Mouse (Mus musculus) gastrocnemius, adult 18-20 months (tissue): Measurements from ENCODE around the gene Gpr162. TPM values are rescaled to one million over a fixed set of nuclear protein-coding genes. Genes with fewer than 3 reads are reported as not detected.
"Not testable (repeated sequence)": the region's sequence is repeated elsewhere in the genome, so short reads cannot be mapped to it uniquely, and the experiment has no call there.

ENCODE experiments used
- DNase-seq: peaks from one replicate; pipeline ENCODE4 v3.0.0; 2021; ENCODE audit warnings: low spot score
- total RNA-seq, 2 experiments: library from RNA; stranded (reverse); gene quantifications; 2 replicates each; pipeline ENCODE4 v1.2.3; 2021

Gene Gpr162
- total RNA-seq, 2 experiments from 2014 or later = 0.09 to 0.21 TPM

DNA sequence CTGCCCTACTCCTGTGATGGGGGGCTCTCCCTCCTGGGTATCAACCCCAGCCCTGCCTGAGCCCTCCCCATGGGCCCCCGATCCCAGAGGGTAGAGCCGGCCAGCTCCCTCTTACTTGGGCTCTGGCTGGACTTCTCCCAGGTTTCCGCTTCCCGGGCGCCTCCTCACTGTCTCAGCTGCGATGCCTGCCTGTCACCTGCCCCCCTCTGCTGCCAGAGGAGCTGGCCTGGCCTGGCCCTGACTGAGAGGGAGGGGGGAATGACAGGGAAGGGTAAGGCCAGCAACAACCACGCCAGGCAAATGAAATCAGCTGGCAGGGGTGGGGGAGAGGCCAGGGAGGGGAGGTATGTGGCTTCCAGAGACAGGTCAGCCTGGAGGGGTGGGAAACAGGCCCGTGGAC, 24.0 kb downstream of the Gpr162 start:
- peak; percentile 65 for DNase-seq

DNA sequence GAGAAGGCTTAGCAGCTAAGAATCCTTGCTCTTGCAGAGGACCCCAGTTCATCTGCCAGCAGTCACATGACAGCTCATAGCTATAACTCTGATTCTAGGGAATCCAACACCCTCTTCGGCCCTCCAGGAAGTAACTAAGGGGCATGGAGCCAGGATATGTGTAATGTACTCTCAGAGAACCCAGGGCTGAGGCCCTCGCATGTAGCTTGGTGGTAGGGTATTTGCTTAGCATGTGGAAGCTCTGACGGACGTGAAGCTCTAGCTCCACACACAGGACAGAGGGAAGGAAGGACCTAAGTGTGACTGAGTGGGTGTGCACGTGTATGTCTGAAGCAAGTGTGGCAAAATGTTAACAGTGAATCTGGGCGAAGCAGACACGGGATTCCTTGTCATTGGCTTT, 27.4 kb downstream of the Gpr162 start:
- no peak for DNase-seq

DNA sequence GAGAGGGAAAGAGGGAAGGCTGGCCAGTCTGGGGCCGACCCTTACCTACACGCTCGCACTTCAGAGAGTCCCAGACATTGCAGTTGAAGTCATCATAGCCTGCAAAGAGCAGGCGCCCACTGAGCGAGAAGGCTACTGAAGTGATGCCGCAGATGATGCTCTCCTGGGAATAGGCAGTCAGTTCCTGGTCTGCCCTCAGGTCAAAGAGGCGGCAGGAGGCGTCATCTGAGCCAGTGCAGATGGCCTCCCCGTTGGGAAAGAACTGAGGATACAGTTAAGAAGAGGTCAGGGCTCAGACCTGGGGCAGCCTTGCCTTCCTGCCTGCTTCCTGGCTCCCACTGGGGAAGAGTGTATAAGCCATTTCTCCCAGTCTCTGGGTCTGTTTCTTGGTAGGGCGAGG, 28.3 kb downstream of the Gpr162 start:
- DNase-seq = no peak

DNA sequence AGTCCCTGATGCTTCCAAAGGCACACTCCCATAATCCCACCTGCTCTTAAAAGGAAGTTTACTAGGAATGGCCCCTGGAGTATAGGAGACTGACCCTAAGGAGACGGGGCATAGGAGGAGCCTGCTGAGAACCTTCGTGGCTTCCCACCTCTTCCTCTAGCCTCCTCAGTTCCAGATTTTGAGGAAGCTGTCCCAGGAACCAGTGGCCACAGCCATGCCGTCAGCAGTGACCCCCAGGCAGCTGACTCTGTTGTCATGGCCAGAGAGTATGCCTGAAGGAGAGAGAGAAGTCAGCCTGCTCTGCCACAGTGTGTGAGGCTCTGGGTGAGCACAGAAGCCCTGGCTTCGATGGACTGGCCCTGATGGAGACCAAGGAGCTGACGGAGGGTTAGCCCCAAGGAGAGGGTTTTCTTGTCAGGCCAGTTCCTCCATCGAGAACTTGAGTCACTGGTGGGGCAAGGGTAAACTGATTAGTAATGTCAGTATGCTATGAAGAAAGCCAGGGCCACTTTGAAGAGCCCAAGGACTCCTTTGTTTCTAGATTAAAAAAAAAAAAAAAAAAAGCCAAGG, 29.2 kb downstream of the Gpr162 start:
- DNase-seq = no peak

DNA sequence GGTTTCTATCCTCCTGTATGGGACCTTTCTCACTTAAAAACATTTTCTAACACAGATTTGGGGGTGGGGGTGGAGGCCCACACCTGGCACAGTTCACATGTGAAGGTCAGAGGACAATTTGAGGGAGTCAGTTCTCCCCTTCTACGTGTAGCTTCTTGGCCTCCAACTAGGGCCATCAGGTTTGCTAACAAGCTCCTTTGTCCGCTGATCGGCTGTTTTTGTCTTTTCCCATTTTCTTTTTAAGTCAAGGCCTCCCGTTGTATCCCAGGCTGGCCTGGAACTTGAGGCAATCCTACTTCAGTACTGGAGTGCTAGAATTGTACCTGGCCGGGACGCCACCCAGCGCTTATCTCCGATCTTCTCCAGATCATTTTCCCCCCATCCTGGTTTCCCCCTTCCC, 32.1 kb downstream of the Gpr162 start:
- no peak for DNase-seq

DNA sequence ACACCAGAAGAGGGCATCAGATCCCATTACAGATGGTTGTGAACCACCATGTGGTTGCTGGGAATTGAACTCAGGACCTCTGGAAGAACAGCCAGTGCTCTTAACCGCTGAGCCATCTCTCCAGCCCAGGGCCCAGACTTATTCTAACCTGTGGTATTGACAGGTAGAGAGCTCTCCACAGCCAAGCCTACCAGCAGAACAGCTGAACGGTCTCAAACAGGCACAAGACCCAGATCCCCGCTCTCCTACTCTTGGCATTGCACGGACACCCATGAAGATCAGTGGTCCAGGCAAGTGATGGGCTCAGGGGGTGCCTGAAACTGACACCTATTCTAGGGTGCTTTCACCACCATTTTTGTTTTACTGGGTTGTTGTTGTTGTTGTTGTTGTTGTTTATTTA, 32.6 kb downstream of the Gpr162 start:
- not testable (repeated sequence) for DNase-seq

DNA sequence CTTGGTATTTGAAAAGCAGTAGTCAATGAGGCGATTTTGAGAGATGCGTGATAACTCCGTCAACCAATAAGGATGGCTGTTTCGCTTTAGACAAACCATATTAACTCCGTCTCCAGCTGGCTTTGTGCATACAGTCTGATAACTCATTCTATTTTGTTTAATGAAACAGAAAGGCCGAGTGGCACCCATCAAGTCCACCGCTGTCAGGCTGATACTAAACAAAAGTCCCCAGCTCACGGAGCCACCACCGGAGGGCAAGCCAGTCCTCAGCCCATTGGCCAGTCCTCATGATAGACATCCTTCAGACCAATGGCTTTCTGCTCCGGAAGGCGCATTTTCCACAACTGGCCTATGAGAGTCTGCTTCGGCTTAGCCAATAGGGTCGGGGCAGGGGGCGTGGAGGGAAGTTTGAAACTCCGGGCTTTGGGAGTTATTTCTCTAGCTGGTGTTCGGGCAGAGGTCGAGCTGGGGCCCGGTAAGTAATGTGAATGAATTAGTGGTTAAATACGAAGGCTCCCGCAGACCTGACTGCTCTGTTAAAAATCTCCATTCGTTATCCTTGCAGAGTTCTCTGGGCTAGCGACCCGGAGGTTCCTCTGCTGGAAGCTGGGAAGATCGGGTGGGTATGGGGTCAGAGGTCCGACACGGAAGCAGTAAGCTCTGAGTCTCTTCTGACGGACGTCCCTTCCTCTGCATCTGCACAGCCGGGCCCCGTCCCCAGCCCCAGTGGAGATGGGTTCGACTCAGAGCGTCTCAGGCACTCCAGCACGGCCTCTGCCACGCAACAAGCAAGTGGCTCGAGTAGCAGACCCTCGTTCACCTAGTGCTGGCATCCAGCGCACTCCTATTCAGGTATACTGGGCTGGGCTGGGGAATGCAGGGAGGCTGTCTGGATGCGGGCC, 33.7 kb downstream of the Gpr162 start:
- DNase-seq = peak; percentile 96

DNA sequence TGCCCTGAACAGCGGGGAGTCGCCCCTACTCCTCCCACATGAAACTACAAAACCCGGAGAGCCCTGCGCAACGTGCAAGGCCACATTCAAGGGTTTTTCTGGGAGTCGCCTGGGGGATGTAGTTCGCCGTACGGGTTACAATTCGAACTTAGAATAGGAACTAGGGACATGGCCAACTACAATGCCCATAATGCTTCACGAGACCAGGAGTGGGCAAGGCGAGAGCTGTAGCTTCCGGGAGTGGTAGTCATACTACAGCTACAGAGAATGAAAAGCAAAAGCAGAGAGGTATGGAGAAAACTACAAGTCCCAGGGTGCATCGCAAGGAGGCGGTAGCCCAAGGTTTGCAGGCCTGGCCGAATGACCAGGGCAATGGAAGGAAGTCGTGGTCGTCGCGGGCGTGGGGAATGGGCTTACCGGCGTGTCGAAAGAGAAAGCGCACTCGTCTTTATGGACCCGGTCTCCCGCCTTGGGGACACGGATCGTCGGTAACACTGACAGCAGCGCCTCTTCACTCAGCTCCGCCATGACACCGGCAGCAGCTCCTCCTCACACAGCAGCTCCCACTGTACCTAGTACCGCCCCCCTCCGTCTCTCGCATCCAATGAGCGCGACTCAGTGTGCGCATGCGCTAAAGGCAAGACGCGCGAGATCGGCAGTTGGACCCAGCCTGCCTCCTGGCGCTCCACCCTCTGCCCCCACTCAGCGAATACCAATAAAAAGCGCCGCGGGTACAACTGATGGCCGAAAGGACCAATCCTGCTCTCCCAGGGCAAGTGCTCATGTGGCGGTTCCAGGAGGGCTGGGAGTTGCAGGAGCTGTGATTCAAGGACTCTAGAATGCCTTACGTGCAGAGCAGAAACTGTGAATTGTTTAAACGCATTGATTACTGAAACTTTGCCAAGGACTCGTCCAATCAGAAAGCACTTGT, 34.6 kb downstream of the Gpr162 start, which contains the start of the genes Usp5 and Cdca3:
Gene Usp5 (minus strand): TSS at position 617 of the 931 bp plus-strand sequence.
Gene Cdca3 (plus strand): TSS at position 680 of the 931 bp plus-strand sequence.
- peak; percentile 99 for DNase-seq

DNA sequence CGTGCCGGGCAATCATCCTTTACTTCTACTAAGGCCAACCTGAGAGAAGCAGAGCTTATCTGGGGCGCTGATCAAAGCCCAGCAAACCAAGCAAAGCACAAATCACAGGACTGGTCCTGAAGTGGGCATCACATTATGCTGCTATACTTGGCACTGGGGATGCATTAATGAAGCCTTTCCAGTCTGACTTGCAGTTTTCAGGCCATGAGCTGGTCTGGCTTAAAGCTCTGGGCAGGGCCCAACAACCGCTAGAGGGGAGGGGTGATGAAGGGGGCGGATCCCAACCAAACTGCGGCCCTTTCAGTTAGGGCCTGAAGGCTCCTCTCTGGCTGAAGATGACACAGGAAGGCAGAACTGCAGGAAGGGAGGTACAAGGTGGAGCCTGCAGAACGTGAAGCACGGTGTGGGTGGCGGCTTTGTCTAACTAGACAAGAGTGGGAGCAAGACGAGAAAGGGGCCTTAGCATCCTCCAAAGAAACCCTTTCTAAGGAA, 35.6 kb downstream of the Gpr162 start:
- DNase-seq = peak; percentile 32

DNA sequence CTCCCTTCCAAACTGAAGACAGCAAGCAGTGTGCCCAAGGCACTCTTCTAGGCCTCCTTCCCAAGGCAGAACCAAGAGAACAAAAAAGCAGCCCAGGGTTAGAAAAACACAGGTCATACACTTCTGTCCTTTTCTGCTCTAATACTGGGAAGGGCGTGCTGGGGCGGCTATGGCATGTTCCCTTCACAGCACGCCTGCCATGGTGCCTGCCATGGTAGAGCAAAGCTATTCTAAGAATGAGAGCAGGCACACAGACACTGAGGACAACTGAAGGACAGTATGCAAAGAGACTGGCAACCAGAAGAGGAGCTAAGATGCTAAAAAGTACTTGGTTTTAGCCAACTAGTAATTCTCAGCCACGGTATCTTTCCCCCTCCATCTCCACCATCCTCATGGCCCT, 41.7 kb downstream of the Gpr162 start:
- DNase-seq = no peak

DNA sequence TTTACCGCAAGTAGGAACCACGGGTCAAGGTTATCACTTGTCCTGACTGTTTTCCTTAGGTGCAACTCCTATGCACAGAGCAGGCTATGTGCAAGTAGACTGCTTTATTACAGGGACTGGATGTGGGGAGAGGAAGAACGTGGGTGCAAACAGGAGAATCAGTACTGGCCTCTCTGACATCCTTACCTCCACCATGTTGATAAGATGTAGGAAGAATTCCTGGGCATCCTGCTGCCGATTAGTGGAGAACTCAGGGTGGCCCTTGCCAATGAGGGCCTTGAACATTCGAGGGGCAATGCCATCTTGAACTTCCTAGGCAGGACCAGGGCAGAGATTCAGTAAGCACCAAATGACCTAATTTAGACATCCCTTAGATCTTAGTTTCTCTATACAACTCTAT, 42.9 kb downstream of the Gpr162 start:
- no peak for DNase-seq

DNA sequence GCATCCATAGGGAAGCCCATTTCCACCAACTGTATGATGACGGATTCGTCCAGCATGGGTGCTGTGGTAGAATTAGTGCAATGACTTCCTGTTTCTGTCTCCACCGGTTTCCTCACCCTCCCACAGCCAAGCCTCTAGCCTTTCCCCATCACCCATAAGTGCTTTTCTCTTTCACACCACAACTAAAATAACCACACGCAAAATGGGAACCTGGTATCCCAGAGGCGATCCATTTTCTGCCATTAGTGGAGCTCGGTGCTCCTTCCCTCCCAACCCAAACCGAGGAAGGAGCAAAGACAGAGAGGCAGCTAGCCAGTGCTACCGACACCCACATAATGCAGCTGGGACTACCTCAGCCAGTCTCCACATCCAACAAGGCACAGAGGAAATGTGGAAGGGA, 45.8 kb downstream of the Gpr162 start:
- DNase-seq = no peak

DNA sequence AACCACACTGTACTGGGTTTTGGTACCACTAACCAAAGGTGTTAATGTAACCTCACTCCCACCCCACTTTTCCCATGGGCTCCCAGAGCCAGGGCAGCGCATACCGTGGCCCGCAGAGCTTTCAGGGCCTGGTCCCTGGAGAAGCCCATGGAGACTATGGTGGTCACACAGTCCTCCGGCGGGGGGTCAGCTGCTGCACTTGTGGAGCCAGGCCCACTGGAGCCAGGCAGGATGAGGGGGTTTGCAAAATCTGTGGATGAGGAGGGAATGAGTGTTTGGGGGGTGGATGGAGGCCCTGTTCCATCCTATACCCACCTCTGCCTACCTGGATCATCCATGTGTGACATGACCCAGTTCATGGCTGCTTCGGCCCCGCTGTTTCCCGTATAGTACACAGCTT, 46.2 kb downstream of the Gpr162 start:
- no peak for DNase-seq

DNA sequence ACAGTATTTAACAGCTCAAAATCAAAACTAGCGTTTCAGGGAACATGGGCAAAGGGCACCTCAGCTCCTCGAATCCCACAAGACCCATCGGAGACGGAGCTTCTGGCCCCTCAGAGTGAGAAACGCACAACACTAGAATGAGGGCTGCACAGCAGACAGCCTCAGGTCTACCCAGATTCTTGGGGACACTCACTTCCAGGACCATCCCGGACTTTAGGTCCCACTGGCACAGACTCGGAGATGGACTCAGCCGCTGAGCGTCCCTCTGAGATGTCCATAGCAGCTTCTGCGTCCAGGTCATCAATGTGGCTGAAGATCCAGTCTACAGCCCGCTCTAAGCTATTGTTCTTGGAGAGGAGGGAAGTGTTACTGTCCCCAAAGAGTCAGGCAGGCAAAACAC, 46.7 kb downstream of the Gpr162 start:
- no peak for DNase-seq

DNA sequence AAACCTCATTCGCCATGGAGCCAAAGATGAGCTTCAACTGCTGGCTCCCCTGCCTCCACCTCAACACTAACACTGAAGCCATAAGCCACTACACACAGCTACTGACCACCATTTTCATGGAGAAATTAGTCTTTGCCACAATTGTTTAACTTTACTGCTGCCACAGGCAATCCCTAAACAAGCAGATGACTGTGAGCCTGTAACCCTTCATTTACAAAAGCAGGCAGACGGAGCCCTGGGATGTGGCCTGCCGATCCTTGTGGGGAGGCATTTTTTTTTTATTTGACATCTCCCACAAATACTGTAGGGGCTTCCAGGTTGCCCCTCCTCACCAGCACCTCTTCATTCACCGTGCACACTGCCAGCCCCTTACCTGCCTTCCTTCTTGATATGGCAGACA, 47.2 kb downstream of the Gpr162 start:
- DNase-seq = no peak

DNA sequence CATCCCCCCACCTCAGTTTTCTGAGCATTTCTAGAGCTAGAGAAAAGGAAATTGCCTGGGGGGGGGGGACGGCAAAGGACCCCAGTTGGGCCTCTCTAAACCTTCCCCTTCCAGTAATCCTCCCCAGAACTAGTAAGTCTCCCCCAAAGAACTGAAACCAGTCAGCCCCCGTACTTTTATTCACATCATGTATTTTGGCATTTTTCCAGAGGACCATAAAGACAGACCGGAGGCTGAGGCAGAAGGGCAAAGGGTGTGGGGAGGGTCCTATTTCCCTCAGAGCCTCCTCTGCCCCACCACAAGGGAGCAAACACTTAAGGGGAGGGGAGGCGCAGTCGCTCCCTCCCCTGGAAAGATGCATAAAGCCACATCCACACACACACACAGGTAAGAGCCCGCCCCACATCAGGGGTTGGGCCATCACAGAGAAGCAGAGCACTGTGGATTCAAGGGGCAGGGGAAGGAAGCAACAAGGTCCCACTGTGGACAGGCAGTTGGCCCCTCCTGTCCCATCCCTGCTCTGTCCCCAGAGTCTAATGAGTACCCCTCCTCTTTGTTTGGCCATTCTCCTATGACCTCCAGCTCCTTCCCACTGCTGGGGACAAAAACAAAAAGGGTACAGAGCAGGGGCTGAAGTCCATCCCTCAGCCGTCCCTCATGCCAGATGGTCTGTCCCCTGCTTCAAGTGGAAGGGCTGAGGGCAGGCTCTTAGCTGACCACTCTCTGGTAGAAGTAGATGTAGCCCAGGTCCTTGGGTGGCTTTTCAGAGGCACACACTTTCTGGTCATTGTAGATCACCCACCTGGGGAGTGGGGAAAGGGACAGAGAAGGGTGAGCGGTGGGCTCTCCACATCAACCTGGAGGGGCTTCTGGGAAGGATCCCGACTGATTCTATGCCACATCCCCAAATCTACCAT, 48.7 kb downstream of the Gpr162 start:
- DNase-seq = no peak

DNA sequence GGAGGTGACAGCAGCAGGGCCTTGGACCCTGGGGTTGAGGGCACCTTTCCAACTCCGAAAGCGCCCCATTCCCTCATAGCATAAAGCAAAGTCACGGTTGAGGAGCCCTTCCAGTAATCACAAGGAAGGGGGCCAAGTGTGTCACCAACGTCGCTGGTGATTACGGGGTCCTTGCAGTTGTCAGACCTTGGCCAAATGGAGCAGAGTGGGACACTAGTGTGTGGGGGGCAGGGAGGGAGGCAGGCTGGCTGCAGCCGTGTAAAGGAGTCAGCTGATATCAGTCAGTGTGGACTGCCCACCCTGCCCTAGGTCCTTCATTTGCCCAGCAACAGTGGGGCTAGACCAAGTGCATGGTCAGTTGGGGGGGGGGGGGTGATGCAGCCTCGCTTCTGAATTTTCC, 49.3 kb downstream of the Gpr162 start:
- DNase-seq = no peak

DNA sequence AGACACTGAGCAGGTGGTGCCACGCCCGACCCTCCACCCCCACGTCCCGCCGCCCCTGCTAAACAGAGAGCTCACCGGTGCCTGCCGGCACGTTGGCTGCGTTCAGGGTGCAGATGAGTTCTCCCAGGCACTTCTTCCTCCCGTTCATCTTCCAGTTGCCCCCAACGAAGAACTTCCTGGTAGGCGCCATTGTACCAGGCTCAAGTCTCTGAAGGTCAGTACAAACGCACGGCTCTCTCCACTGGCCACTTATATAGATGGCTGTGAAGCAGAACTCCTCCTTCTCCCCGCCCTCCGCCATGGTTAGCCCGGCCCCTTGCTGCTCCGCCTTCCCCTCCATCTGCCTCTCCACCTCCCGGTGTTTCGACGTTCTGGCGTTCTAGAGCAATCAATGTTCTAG, 49.9 kb downstream of the Gpr162 start, which contains the start of gene Tpi1:
Gene Tpi1 (minus strand): TSS at position 364 of the 400 bp plus-strand sequence.
- DNase-seq = peak; percentile 97

DNA sequence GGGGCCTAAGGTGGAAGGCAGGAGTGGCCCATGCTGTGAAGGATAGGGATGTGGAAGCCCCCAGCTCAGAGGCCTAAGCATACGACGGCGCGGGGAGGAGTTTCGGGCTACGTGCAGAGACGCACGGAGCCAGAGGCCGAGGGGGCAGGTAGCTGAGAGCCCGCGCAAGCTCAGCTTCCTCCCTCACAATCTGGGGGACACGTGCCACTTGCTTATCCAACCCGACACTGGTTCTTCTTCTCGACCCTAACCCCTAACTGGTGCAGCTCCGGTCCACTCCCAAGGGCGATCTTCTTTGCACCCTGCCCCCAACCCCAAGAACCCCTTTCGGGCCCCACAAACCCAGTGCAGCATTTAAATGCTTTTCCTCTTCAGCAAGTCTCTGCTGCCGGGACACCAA, 50.3 kb downstream of the Gpr162 start:
- DNase-seq = peak; percentile 72

DNA sequence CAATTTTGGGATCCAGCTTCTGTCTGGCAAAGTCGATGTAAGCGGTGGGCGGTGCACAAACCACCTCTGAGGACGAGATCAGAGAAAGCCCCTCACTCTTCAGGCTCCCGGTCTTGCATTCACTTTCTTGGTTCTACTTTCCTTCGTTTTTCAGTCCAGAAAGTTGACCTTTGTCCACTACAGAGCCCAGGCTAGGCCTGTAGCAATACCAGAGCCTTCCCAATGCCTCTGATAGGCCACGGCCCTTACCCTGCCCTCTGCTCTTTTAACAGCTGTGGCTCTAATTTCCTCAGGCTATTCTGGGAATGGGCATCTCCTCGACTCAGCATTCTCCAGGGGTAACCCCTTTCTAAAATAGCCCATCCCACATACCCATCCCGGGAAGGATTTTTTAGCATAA, 50.9 kb downstream of the Gpr162 start:
- peak; percentile 80 for DNase-seq
